Mouse (Mus musculus) Patski (cell line): ENCODE measurements at regions not wholly inside any gene's neighbourhood (a gene's known extent, or its start where the extent isn't known, plus 50 kb on each side); places are given as distances from the start of the nearest gene placed in this dataset.

ENCODE experiments used
- ATAC-seq: fragments of 100-300 bp; one replicate; pipeline ENCODE4 v1.8.0; 2021
- CTCF ChIA-PET: fragments of 350-600 bp; sonication (Branson Sonifier 250); formaldehyde crosslinking; loops from one replicate; lab custom pipeline; 2022; ENCODE audit warnings: inconsistent platforms; lab: Charles Lee
- POLR2A ChIA-PET: fragments of 350-600 bp; sonication (Branson Sonifier 250); formaldehyde crosslinking; loops from one replicate; lab custom pipeline; 2022; ENCODE audit warnings: antibody characterized with exemption, inconsistent platforms; lab: Charles Lee
- DNase-seq: peaks from one replicate; pipeline ENCODE4 v3.0.0-alpha.2; 2011; ENCODE audit warnings: low read depth, low spot score
- H3K27me3 ChIP-seq: fragments of 371-371 bp; one replicate; pipeline ENCODE4 v1.5.1; 2021
- CTCF ChIP-seq: fragments of 100-300 bp; IDR thresholded peaks from one replicate; pipeline ENCODE4 v1.5.1; 2021
- in situ Hi-C: fragments of 300-500 bp; cut with MboI; formaldehyde crosslinking; loops from 3 replicates; pipeline ENCODE4 v1.11.1; 2018; ENCODE audit warnings: low pct_unique_long_range_greater_than_20kb, mixed read lengths

DNA sequence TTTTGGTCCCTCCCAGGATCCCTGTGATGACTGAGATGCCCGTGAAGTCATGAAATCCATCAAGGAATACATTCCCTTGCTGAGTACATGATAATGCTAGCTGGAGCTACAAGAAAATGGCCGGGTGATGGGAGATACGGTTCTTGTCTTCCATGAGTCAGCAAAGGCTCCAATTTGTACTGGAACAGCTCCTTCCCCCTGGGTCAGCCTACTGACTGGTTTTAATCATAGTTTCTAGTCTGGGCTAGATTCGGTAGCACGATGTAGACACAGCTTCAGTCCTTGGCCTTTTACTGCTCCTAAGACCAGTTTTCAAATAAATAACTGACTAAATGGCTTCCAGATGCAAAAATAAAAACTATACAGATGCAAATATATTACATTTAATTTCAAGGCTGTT, 557.5 kb downstream of the Epha4 start:
- in situ Hi-C loops, result no loop called here
- peaks cover 14% of the 10 kb centered on the region for H3K27me3 ChIP-seq
- DNase-seq (no peak), ATAC-seq (no peak)
- CTCF ChIA-PET, result interaction anchor here (1.0 kb wide), 1 partner anchor 32 kb away, joined by 3 read pairs; no protein-coding TSS in a partner anchor
- no peak for TF ChIP-seq CTCF
- POLR2A ChIA-PET, result no interaction called here

DNA sequence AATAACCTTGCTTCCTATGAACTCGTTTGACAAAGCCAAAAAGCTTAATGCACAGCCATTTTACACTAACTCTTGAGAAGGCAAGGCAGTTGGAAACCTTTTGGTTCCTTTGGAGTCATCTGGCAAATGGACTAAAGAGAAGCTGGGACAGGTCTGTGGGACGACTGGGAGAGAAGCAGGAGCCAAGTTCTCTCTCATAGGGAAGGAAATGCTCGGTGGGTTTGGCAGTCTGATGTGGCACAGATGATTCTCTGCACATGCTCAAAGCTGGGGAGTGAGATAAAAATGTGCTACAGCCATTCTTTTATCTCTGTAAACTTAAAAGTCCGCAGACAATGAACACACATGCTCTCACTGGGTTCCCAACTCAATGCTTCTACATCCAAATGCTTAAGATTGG, 556.2 kb downstream of the Epha4 start:
- ChIA-PET CTCF (interaction anchor here (1.0 kb wide), 1 partner anchor 14 kb away, joined by 3 read pairs; no protein-coding TSS in a partner anchor), POLR2A (no interaction called here)
- DNase-seq, result no peak
- peaks cover 13% of the 10 kb centered on the region for H3K27me3 ChIP-seq
- no peak for ATAC-seq
- no peak for TF ChIP-seq CTCF
- in situ Hi-C loops, result no loop called here

DNA sequence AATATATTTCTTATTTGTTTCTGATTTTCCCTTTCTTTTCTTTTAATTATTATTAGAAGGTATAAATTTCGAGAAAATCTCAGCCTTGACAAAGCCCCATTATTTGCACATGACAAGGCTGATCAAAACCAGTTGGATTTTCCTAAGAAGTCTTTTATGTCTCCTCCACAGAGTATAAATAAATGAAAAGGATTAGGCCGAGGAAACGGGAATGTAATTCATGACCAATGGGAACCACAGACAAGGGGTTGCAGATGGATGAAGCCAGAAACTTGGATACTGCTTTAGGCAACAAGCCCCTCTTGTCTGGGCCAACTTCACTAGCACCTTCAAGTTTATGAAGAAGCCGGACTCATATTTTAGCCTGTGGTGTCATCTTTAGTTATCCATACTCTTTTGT, 542.4 kb downstream of the Epha4 start:
- CTCF ChIA-PET, result interaction anchor here (1.2 to 1.4 kb wide), 2 partner anchors 14 to 75 kb away, joined by 3 read pairs; no protein-coding TSS in a partner anchor
- POLR2A ChIA-PET, result no interaction called here

DNA sequence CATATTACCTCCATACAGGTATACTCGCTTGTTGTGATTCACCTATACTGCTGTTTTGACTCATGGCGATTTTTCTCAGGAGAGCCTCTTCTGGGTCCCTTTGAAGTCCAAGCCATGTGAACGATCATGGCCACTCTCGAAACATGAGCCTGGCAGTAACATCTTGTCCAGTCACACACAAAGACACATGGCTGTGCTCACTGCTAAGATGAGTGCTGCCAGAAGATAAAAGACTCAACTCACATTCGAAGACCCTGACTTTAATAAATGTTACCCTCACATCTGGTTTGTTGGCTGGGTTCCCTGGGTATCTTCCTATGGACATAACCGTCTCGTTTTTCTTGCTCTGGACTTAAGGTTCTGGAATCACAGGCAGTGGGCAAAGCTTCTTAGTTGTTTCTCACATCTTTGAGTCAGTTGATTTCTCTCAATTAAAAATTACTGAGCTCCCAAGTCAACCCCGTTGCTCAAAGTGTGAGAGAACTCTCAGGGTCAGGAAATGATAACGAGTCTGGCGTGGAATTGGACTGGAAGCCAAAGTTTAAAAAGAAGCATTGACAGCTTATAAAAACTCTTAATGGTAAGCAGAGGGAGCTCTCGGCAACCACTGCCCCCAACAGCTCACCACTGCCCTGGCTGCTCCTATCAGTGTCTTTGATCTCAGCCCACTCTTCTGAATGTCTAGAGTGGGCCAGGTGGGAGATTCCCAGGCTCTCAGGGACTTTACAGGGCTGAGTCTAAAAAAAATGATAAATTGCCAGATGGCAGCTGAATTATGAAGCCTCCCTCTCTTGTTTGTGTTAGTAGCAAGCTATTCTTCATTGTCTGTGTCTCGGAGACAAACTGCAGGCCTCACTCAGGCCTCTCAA, 539.6 kb downstream of the Epha4 start:
- TF ChIP-seq CTCF, result no peak
- in situ Hi-C loops, result no loop called here
- POLR2A ChIA-PET, result interaction anchor here (1.1 kb wide), 1 partner anchor 12 kb away, joined by 3 read pairs; no protein-coding TSS in a partner anchor
- H3K27me3 ChIP-seq, result peaks cover 3% of the 10 kb centered on the region
- CTCF ChIA-PET, result interaction anchor here (0.8 kb wide), 1 partner anchor 11 kb away, joined by 3 read pairs; no protein-coding TSS in a partner anchor
- ATAC-seq (no peak), DNase-seq (no peak)

More for the DNA sequence above, 542.4 kb downstream of the Epha4 start:
- ATAC-seq (no peak), DNase-seq (no peak)
- in situ Hi-C loops, result no loop called here
- H3K27me3 ChIP-seq, result peaks cover 8% of the 10 kb centered on the region
- TF ChIP-seq CTCF, result no peak

DNA sequence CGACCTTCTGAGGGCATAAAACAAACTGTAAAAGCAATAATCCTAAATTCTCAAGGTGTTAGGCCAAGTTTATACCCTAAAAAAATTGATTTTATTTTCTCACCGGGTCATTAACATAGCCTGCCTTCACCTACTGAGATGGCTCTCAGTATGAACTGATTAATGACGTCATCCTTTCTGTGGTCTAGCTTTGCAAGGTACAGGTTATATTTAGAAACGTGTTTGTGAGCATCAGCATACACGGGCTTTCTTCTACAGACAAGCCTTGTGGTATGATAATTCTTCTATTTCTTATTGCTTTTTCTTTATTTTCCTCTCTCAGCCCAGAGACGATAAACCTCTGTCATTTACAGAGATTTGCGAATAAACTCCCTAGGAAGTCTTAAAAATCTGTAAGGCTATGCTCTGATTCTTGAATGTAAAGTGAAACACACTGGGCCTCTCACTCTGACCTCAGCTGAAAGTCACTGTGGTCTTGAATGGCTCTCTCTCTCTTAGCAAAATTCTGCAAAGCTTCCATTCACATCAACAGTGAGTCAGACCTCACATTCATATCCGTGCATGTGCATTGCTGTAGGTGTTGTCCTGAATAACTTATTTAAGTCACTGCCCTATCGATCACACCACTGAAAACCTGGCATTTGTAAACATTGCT, 534.3 kb downstream of the Epha4 start:
- ChIA-PET POLR2A (no interaction called here), CTCF (no interaction called here)
- in situ Hi-C loops, result no loop called here
- ATAC-seq (no peak), DNase-seq (no peak)
- peaks cover 22% of the 10 kb centered on the region for H3K27me3 ChIP-seq
- TF ChIP-seq CTCF, result no peak

DNA sequence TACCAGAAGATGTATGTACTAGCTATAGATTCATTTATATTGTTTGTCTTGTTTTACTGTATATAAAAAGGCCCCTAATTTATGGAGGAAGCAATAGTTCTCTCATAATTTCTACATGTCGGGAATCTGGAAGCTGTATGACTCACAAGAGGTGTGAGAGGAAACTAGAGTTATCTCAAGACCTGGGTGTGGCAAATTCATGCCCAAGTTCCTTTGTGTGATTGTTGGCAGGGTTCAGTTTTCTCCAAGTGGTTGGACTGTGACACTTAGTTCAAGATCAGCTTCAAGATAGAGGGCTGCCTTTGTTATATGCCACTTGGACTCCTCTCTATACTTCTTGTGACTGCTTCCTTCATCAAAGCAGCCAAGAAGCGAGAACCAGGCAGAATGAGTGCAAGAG, 521.1 kb downstream of the Epha4 start:
- ATAC-seq (no peak), DNase-seq (no peak)
- POLR2A ChIA-PET, result no interaction called here
- CTCF ChIA-PET, result interaction anchor here (1.1 kb wide), 1 partner anchor 16 kb away, joined by 3 read pairs; no protein-coding TSS in a partner anchor
- peaks cover under 1% of the 10 kb centered on the region for H3K27me3 ChIP-seq
- no peak for TF ChIP-seq CTCF
- in situ Hi-C loops, result no loop called here

DNA sequence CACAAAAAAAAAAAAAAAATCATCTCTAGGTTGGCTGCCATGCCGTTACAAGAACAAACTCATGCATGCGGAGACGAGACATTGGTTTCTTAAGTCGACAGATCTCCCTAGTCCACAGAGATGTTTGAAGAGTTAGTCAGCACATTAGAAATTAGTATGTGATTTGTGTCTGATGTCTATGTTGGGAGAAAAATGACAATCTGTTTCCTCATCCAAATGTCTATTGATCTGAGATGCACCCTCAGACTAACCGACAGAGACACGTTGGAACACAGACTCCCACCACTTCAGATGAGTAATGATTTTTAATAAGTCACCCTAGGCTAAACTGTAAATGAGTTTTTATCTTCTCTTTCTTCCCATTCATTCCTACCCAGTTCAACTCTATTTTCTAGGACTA, 506.9 kb downstream of the Epha4 start:
- CTCF ChIA-PET, result no interaction called here
- H3K27me3 ChIP-seq, result peaks cover 10% of the 10 kb centered on the region
- in situ Hi-C loops, result no loop called here
- POLR2A ChIA-PET, result no interaction called here
- TF ChIP-seq CTCF, result no peak
- ATAC-seq (no peak), DNase-seq (no peak)

DNA sequence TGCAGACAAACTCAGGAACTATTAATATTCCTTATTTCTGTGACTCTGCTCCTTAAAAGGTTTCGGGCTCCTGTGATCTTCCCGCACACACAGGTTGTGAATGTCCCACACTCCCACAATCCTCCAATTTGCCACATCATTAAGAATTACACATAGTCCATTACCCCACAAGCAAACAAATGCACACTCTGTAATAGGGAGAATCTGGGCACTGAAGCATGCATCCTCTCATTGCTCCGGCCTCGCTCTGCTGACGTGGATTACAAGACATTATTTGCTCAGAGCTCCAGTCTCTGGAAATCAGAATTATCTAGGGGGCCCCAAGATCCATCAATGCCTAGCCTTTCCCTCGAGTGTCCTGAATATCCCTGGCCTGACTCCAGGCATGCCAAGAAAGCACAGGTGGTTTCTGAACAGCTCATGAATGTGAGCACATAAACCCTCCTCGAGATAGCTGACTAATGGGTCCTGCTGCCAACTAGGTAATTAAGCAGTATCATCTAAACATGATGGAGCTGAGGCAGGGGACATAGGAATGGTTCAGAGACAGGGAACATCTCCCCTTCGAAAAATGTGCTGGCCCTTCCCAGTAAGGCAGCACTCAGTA, 504.2 kb downstream of the Epha4 start:
- peaks cover 10% of the 10 kb centered on the region for H3K27me3 ChIP-seq
- TF ChIP-seq CTCF, result no peak
- CTCF ChIA-PET, result interaction anchor here (1.0 kb wide), 1 partner anchor 18 kb away, joined by 3 read pairs; no protein-coding TSS in a partner anchor
- ATAC-seq (peak; percentile 67), DNase-seq (peak; percentile 20)
- in situ Hi-C loops, result no loop called here
- POLR2A ChIA-PET, result interaction anchor here (0.5 kb wide), 1 partner anchor 134 kb away, joined by 3 read pairs; no protein-coding TSS in a partner anchor

DNA sequence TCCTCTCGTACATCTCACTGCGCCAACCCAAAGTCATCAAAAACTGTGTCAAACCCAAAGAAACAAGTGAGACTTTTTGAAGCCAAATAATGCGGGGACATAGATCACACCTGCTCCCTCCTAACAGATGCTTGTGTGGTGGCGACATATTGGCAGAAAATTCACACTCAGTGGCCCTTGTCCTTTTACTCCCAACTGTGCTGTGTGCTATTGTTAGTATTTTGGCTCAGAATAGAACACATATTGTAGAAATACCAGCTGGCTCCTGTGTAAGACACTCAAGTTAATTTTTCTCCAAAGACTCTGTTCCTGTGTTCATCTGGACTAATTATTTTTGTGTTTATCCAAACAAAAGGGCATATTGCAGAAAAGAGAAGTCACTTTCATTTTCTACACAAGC, 487.2 kb downstream of the Epha4 start:
- ChIA-PET POLR2A (no interaction called here), CTCF (interaction anchor here (0.7 kb wide), 1 partner anchor 15 kb away, joined by 3 read pairs; no protein-coding TSS in a partner anchor)
- TF ChIP-seq CTCF, result no peak
- DNase-seq, result no peak
- H3K27me3 ChIP-seq, result peaks cover 11% of the 10 kb centered on the region
- in situ Hi-C loops, result no loop called here
- ATAC-seq, result no peak

DNA sequence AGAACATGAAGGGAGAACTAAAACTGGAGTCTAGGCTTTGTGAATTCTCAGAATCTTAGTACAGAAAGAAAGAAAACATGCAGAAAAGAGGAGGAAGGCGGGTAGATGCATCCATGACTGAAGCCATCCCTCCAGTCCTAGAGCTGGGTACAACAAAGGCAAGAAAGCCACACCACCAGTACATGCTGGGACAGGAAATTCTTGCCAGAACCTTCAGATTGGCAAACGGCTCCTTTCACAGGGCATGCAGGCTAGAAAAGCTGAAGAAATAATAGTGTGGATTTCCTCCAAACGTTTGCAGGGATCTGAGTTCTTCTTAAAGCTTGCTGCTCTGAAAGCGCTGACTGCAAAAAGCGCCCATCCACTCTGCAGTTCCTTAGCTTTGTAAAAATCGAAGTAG, 486.7 kb downstream of the Epha4 start:
- no peak for TF ChIP-seq CTCF
- ATAC-seq, result no peak
- CTCF ChIA-PET, result interaction anchor here (1.1 kb wide), 1 partner anchor 17 kb away, joined by 3 read pairs; no protein-coding TSS in a partner anchor
- in situ Hi-C loops, result no loop called here
- H3K27me3 ChIP-seq, result peaks cover 5% of the 10 kb centered on the region
- no peak for DNase-seq
- POLR2A ChIA-PET, result no interaction called here
